Mouse (Mus musculus) cerebellum, postnatal 25 days (tissue): Measurements from ENCODE around the gene Hnrnpl.

ENCODE experiments used
- DNase-seq, 2 experiments: peaks; one replicate each; pipeline ENCODE4 v3.0.0; 2021; ENCODE audit warnings: mixed read lengths in 2 of 2

The Hnrnpl gene

GRCm38 (mm10) chr7:28808221-28808941, at the start of gene Hnrnpl:
Hnrnpl (plus strand) TSS chr7:28808541.
- DNase-seq: peak in 1 of 2 experiments; percentile 52

- no peak for DNase-seq
Measured at GRCm38 (mm10) chr7:28758623-28759022, 49.7 kb upstream of the Hnrnpl start.

- no peak for DNase-seq
Measured at GRCm38 (mm10) chr7:28761907-28762306, 46.4 kb upstream of the Hnrnpl start.

GRCm38 (mm10) chr7:28765211-28765610, 43.1 kb upstream of the Hnrnpl start:
- DNase-seq: no peak

- DNase-seq: peak; percentile 96
Measured at GRCm38 (mm10) chr7:28766173-28766879, 42.0 kb upstream of the Hnrnpl start, which contains the start of gene Sirt2. Sirt2 (plus strand) TSS chr7:28766735.

GRCm38 (mm10) chr7:28766910-28767309, 41.4 kb upstream of the Hnrnpl start:
- no peak for DNase-seq

- peak in 1 of 2 experiments; percentile 11 for DNase-seq
Measured at GRCm38 (mm10) chr7:28767462-28767965, 40.8 kb upstream of the Hnrnpl start, which contains the start of gene Nfkbib. Nfkbib (minus strand) TSS chr7:28767512.

GRCm38 (mm10) chr7:28769414-28769958, 38.9 kb upstream of the Hnrnpl start:
- no peak for DNase-seq

GRCm38 (mm10) chr7:28770309-28770708, 38.0 kb upstream of the Hnrnpl start:
- DNase-seq: no peak

GRCm38 (mm10) chr7:28771867-28772266, 36.5 kb upstream of the Hnrnpl start:
- peak in 1 of 2 experiments; percentile 51 for DNase-seq

GRCm38 (mm10) chr7:28773163-28773562, 35.2 kb upstream of the Hnrnpl start:
- peak; percentile 20 to 41 for DNase-seq

- peak; percentile 32 to 54 for DNase-seq
Measured at GRCm38 (mm10) chr7:28774164-28774563, 34.2 kb upstream of the Hnrnpl start.

- no peak for DNase-seq
Measured at GRCm38 (mm10) chr7:28775129-28775528, 33.2 kb upstream of the Hnrnpl start.

- peak in 1 of 2 experiments; percentile 44 for DNase-seq
Measured at GRCm38 (mm10) chr7:28778825-28779224, 29.5 kb upstream of the Hnrnpl start.

- peak; percentile 91 to 94 for DNase-seq
Measured at GRCm38 (mm10) chr7:28780067-28780658, 28.2 kb upstream of the Hnrnpl start.

- DNase-seq: peak; percentile 37 to 52
Measured at GRCm38 (mm10) chr7:28780857-28781256, 27.5 kb upstream of the Hnrnpl start.

GRCm38 (mm10) chr7:28781261-28781663, 27.1 kb upstream of the Hnrnpl start:
- DNase-seq: no peak

- no peak for DNase-seq
Measured at GRCm38 (mm10) chr7:28785161-28785560, 23.2 kb upstream of the Hnrnpl start.

GRCm38 (mm10) chr7:28787884-28788283, 20.5 kb upstream of the Hnrnpl start:
- DNase-seq: no peak

- DNase-seq: no peak
Measured at GRCm38 (mm10) chr7:28788307-28789195, 19.8 kb upstream of the Hnrnpl start, which contains the start of gene Rinl. Rinl (plus strand) TSS chr7:28788969.

- DNase-seq: no peak
Measured at GRCm38 (mm10) chr7:28789235-28789634, 19.1 kb upstream of the Hnrnpl start.
